Mouse (Mus musculus) pancreas, adult 10 weeks (tissue): ENCODE results near the gene Ceacam15. TPM values are rescaled to one million over a fixed set of nuclear protein-coding genes. Genes with fewer than 3 reads are reported as not detected.

ENCODE experiments used
- polyA plus RNA-seq: library from polyadenylated mRNA; stranded (reverse); fragments of 350-450 nt; fragmentation: Illumina TruSeq; extraction: RNeasy Lipid Tissue Mini Kit (QIAGEN cat#74804); gene quantifications from one replicate; pipeline ENCODE4 v1.2.3, GENCODE M21; 2015; ENCODE audit warnings: low read depth, low replicate concordance; ENCODE audit not compliant: insufficient read depth

Ceacam15 gene
- not detected for polyA plus RNA-seq

GRCm38 (mm10) chr7:16675605-16676004 lies at the start of gene Ceacam15:
Gene Ceacam15, minus strand, starts transcription at chr7:16675705.

GRCm38 (mm10) chr7:16721629-16722028 lies 46.1 kb upstream of the Ceacam15 start, which contains the start of gene Ceacam9:
Gene Ceacam9, plus strand, starts transcription at chr7:16721929.

Other genes with a start within 250 kb of the Ceacam15 start
- gene Tmem160, start 222.9 kb downstream of the Ceacam15 start, polyA plus RNA-seq: 25.5 TPM
- not detected for gene Npas1, start 198.0 kb downstream of the Ceacam15 start, polyA plus RNA-seq
- 4.2 TPM for gene Arhgap35, start 60.7 kb downstream of the Ceacam15 start, polyA plus RNA-seq
- not detected for gene Ceacam9, start 46.2 kb upstream of the Ceacam15 start, polyA plus RNA-seq
- gene Ap2s1, start 62.7 kb upstream of the Ceacam15 start, polyA plus RNA-seq: 40.1 TPM
- 94.8 TPM for gene Slc1a5, start 105.6 kb upstream of the Ceacam15 start, polyA plus RNA-seq
- gene Strn4, start 140.2 kb upstream of the Ceacam15 start, polyA plus RNA-seq: 28.4 TPM
- 4.5 TPM for gene Fkrp, start 141.0 kb upstream of the Ceacam15 start, polyA plus RNA-seq
- gene Prkd2, start 167.2 kb upstream of the Ceacam15 start, polyA plus RNA-seq: 6.3 TPM
- 1.1 TPM for gene Dact3, start 199.6 kb upstream of the Ceacam15 start, polyA plus RNA-seq
- 2.3 TPM for gene Gng8, start 216.1 kb upstream of the Ceacam15 start, polyA plus RNA-seq
- 1.8 TPM for gene Ptgir, start 230.8 kb upstream of the Ceacam15 start, polyA plus RNA-seq
- 43.4 TPM for gene Calm3, start 248.4 kb upstream of the Ceacam15 start, polyA plus RNA-seq